Mouse (Mus musculus) kidney, adult 2 months (tissue): ENCODE data around the gene Stambp.

Experiments used
- CTCF ChIP-seq: fragments of 200-500 bp; conservative IDR thresholded peaks from 2 replicates; pipeline ENCODE4 v1.5.1; 2011; ENCODE audit warnings: low read depth, mild to moderate bottlenecking, control low read depth, low read length, moderate library complexity, mixed read lengths; ENCODE audit not compliant: insufficient read depth, insufficient read length
- POLR2A ChIP-seq: fragments of 200-500 bp; IDR thresholded peaks from one replicate; pipeline ENCODE4 v1.6.1; 2011; ENCODE audit warnings: low read depth, low read length, control low read depth

DNA sequence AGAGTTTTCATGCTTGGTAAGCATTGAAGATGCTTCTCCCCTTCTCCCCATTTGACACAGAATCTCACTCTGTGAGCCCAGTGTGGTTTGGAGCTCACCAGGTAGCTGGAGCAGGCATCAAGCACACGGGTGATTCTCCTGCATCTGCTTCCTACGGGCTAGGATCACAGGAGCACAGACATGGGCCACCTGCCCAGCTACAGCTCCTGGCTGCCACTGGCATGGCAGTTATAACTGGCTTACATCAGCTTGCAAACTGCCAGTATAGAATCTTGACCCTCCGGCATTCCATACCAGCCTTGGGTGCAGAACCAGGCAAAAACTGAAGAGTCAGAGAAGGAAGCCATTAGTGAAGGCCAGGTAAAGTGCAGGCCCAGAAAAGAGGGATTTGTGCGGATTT, 3.1 kb upstream of the Stambp start:
- TF ChIP-seq POLR2A (no peak), CTCF (no peak)
